Mouse (Mus musculus): ENCODE data around the gene Gm48551.

Gene Gm48551

GRCm38 (mm10) chr10:81382039-81382438, 2.2 kb upstream of the Gm48551 start:
- DNase-seq (ENCODE audit: low read depth, low spot score): peak; percentile 65

GRCm38 (mm10) chr10:81384605-81384982, 328 bp downstream of the Gm48551 start:
- no peak for DNase-seq (ENCODE audit: low read depth, low spot score)

GRCm38 (mm10) chr10:81385603-81386306, 1.5 kb downstream of the Gm48551 start:
- DNase-seq (ENCODE audit: low read depth, low spot score): no peak

- DNase-seq (ENCODE audit: low read depth, low spot score): no peak
Measured at GRCm38 (mm10) chr10:81387716-81388115, 3.5 kb downstream of the Gm48551 start.

- no peak for DNase-seq (ENCODE audit: low read depth, low spot score)
Measured at GRCm38 (mm10) chr10:81388505-81389055, 4.3 kb downstream of the Gm48551 start, which contains the start of gene Gm48552. Gm48552 (plus strand) TSS chr10:81389005.

GRCm38 (mm10) chr10:81389373-81389772, 5.1 kb downstream of the Gm48551 start:
- DNase-seq (ENCODE audit: low read depth, low spot score): no peak

- no peak for DNase-seq (ENCODE audit: low read depth, low spot score)
Measured at GRCm38 (mm10) chr10:81389801-81390677, 5.8 kb downstream of the Gm48551 start.

DNA sequence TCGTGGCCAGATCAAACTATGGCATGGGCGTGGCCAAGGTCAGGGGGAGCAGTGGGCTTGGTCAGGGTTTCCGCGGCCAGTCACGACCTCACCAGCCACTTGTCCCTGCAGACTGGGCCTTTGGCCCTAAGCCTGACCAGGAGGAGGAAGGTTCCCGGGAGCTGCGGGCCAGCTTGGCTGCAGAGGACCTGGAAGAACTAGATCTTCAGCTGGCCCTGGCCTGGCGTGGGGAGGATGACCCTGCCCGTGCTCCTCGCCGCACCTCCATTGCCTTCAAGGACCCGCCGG, 6.4 kb downstream of the Gm48551 start:
- no peak for DNase-seq (ENCODE audit: low read depth, low spot score)

DNA sequence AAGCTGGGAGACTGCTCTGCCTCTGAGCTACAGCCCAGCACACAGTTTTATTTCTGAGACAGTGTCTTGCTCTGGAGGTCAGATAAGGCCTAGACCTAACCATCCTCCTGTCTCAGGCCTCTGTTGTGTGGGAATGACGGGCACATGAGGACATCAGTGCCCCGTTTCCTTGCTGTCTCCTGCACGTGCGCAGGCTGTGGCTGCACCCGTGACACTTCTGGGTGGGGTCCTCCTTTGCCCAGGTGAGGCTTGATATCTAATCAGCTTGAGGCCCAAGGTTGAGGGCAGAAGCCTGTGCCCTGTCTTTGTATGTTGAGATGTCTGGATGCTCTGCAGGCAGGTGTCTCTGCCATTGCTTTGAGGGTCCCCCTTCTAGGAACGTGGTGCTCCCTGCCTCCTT, 8.0 kb downstream of the Gm48551 start:
- DNase-seq (ENCODE audit: low read depth, low spot score): no peak

- no peak for DNase-seq (ENCODE audit: low read depth, low spot score)
Measured at GRCm38 (mm10) chr10:81392781-81393185, 8.5 kb downstream of the Gm48551 start, which contains the start of gene Smim24. Smim24 (plus strand) TSS chr10:81393051.

- no peak for DNase-seq (ENCODE audit: low read depth, low spot score)
Measured at GRCm38 (mm10) chr10:81393456-81394063, 9.3 kb downstream of the Gm48551 start.

- no peak for DNase-seq (ENCODE audit: low read depth, low spot score)
Measured at GRCm38 (mm10) chr10:81395127-81395526, 10.9 kb downstream of the Gm48551 start.

GRCm38 (mm10) chr10:81395865-81396264, 11.6 kb downstream of the Gm48551 start:
- DNase-seq (ENCODE audit: low read depth, low spot score): no peak

GRCm38 (mm10) chr10:81396749-81397148, 12.5 kb downstream of the Gm48551 start:
- no peak for DNase-seq (ENCODE audit: low read depth, low spot score)

- no peak for DNase-seq (ENCODE audit: low read depth, low spot score)
Measured at GRCm38 (mm10) chr10:81399296-81399695, 15.0 kb downstream of the Gm48551 start.

GRCm38 (mm10) chr10:81399798-81400308, 15.6 kb downstream of the Gm48551 start:
- no peak for DNase-seq (ENCODE audit: low read depth, low spot score)

GRCm38 (mm10) chr10:81400371-81401204, 16.3 kb downstream of the Gm48551 start:
- no peak for DNase-seq (ENCODE audit: low read depth, low spot score)

DNA sequence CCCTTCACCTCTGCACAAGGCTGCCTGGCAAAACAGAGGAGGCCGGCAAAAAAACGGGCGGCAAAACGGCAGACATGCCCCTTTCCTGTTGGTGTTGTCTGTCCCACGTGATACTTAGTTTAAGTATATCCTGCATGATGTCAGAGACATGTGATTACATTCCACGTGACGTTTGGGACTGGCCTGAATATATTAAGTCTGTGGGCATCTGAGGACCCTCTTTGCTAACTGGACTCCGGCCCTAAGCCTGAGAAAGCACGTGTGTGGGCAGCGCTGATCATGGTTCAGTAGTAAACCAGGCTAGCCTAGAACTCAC, 16.9 kb downstream of the Gm48551 start:
- no peak for DNase-seq (ENCODE audit: low read depth, low spot score)

DNA sequence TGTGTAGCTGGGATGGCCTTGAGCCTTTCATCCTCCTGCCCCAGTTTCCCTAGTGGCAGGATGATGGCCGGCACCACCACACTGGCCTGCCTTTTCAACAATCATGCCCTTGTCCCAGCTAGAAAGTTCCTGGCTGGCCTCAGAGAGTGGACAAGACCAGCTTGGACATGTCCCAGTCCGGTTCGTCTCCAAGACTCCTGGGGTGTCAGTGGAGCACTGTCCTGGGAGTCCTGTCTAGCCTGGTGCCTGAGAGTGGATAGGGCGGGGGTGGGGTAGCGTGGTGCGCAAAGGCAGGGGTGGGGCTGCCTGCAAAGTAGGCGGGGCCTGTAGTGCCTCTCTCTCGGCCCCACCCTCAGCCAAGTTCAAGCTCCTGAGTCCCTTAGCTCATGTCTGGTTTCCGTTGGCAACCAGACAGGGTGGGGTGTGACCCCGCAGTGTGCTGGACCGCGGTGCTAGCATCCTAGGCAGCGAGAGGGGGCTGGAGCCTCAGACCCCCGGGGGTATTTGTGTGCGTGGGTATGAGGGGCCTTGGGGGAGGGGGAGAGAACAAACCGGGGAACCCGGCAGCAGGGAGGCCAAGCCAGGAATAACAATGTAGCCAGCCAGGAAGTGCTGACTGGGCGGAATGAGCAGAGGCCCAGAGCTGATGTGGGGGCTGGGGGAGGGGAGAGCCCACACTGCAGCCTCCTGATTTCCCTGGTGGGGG, 17.4 kb downstream of the Gm48551 start:
- peak; percentile 72 for DNase-seq (ENCODE audit: low read depth, low spot score)

- no peak for DNase-seq (ENCODE audit: low read depth, low spot score)
Measured at GRCm38 (mm10) chr10:81402227-81402765, 18.0 kb downstream of the Gm48551 start.
